Mouse (Mus musculus): ENCODE measurements around the gene Skap1.

DNA sequence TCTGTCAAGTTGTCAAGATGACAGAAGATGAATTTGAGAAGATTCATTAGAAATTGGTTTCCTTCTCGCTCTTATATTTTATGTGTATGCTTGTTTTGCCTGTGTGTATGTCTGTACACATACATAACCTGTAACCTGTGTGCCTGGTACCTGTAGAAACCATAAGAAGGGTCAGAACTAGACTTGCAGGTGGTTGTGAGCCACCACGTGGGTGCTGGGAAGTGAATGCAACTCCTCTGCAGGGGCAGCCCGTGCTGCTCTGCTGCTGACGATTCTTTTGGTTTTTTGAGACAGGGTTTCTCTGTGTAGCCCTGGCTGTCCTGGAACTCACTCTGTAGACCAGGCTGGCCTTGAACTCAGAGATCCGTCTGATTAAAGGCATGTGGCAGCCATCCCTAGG is 21.9 kb upstream of the Skap1 start:
- TF ChIP-seq POLR2A (IDR thresholded peaks at IDR 0.05; ENCODE audit: insufficient read depth, low read length) (no peak), EP300 (IDR thresholded peaks at IDR 0.05; ENCODE audit: insufficient read depth, low read depth, low read length) (no peak), CTCF (IDR thresholded peaks at IDR 0.05; ENCODE audit: low read depth, low read length) (no peak)

All from ES-Bruce4 (cell line).